Mouse (Mus musculus) lung, postnatal 0 days (tissue): ENCODE measurements around the gene Col4a1.

Experiments
- CTCF ChIP-seq: IDR thresholded peaks from 2 replicates; pipeline ENCODE4 v1.5.1; 2016; ENCODE audit warnings: antibody characterized with exemption, mild to moderate bottlenecking
- EP300 ChIP-seq: IDR thresholded peaks from 2 replicates; pipeline ENCODE4 v1.6.1; 2016; ENCODE audit warnings: antibody characterized with exemption, mild to moderate bottlenecking, control low read depth

DNA sequence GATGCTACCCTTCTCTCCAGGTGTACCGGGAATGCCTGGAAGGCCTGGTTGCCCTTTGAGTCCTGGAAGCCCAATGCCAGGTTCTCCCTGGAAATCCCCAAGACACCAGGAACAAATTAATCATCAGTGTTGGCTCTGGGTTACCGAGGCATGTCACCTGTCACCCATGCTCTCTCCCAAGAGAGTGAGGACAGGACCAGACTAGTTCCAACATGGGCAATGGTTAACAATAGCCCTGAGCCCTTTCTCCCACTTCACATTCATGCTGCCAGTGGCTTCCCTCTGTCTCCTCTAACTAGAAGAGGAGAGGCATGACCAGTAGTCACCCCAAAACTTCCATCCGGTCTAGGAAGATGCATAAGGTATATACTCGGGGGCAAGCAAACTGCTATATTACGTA is 91.3 kb downstream of the Col4a1 start:
- no peak for TF ChIP-seq CTCF
- TF ChIP-seq EP300 = no peak
